Mouse (Mus musculus) CH12.LX (cell line): Measurements from ENCODE around the gene Anks1b. TPM values are rescaled to one million over a fixed set of nuclear protein-coding genes. Genes with fewer than 3 reads are reported as not detected.

Experiments used
- DNase-seq: peaks from one replicate; pipeline ENCODE4 v3.0.0-alpha.2; 2013; ENCODE audit errors: extremely low read depth
- H3K27ac ChIP-seq: 2 replicates; pipeline ENCODE4 v1.5.1; 2012; ENCODE audit warnings: low read depth, mild to moderate bottlenecking, control low read depth, moderate library complexity; ENCODE audit not compliant: insufficient read depth
- H3K27me3 ChIP-seq: replicated peaks from 2 replicates; pipeline ENCODE3; 2012; ENCODE audit warnings: inconsistent platforms
- H3K36me3 ChIP-seq, 2 experiments: replicated peaks in 1 of 2; 2 replicates each; pipeline versions ENCODE3 to v1.6.1; 2012; ENCODE audit warnings: inconsistent platforms in 1 of 2, low read length in 1 of 2, mild to moderate bottlenecking in 1 of 2, mixed read lengths in 1 of 2, moderate library complexity in 1 of 2; ENCODE audit not compliant: control insufficient read depth in 1 of 2, insufficient read depth in 1 of 2
- H3K4me1 ChIP-seq, 2 experiments: 2 replicates each; pipeline ENCODE4 v1.6.1; 2012; ENCODE audit warnings: inconsistent platforms in 1 of 2, moderate library complexity in 1 of 2; ENCODE audit not compliant: insufficient read depth in 2 of 2, control insufficient read depth in 1 of 2
- H3K4me2 ChIP-seq: 2 replicates; pipeline ENCODE4 v1.6.1; 2012; ENCODE audit warnings: low read depth, mild to moderate bottlenecking, control low read depth; ENCODE audit not compliant: poor library complexity, insufficient read depth, severe bottlenecking
- H3K4me3 ChIP-seq, 3 experiments: fragments of 150-350 bp in 1 of 3; sonication (generic) in 1 of 3; replicated peaks in 1 of 3; 2 replicates each; pipeline versions ENCODE3 to v1.5.1; 2011 to 2012; ENCODE audit warnings: low read depth in 2 of 3, low read length in 2 of 3, mild to moderate bottlenecking in 2 of 3, moderate library complexity in 2 of 3, control low read depth in 1 of 3, improper control_type of control experiment in 1 of 3, inconsistent platforms in 1 of 3, mixed read lengths in 1 of 3; ENCODE audit not compliant: poor library complexity in 1 of 3
- H3K79me2 ChIP-seq: replicated peaks from 2 replicates; pipeline ENCODE4 v1.6.1; 2012; ENCODE audit warnings: mild to moderate bottlenecking, moderate library complexity; ENCODE audit not compliant: control insufficient read depth, poor library complexity, insufficient read depth, severe bottlenecking; ENCODE audit errors: extremely low read depth
- H3K9ac ChIP-seq: 2 replicates; pipeline ENCODE4 v1.6.1; 2012; ENCODE audit warnings: low read depth, mild to moderate bottlenecking, control low read depth, moderate library complexity; ENCODE audit not compliant: insufficient read depth
- H3K9me3 ChIP-seq: replicated peaks from 2 replicates; pipeline ENCODE3; 2012; ENCODE audit warnings: low read length, inconsistent platforms, mixed read lengths
- BHLHE40 ChIP-seq: IDR thresholded peaks from 2 replicates; pipeline ENCODE4 v1.6.1; 2011; ENCODE audit warnings: mild to moderate bottlenecking, low read depth, low read length, improper control_type of control experiment
- CTCF ChIP-seq, 2 experiments: IDR thresholded peaks in 1 of 2; conservative IDR thresholded peaks in 1 of 2; 2 replicates each; pipeline ENCODE4 v1.5.1; 2011 to 2012; ENCODE audit warnings: low read depth in 2 of 2, low read length in 2 of 2, improper control_type of control experiment in 1 of 2, inconsistent platforms in 1 of 2, mild to moderate bottlenecking in 1 of 2, moderate library complexity in 1 of 2
- E2F4 ChIP-seq: IDR thresholded peaks from 2 replicates; pipeline ENCODE4 v1.6.1; 2011; ENCODE audit warnings: low read depth, low read length, improper control_type of control experiment; ENCODE audit not compliant: insufficient replicate concordance
- ELF1 ChIP-seq: IDR thresholded peaks from 2 replicates; pipeline ENCODE4 v1.6.1; 2014; ENCODE audit warnings: low read depth, mild to moderate bottlenecking, inconsistent platforms, low read length, improper control_type of control experiment
- EP300 ChIP-seq: IDR thresholded peaks from 2 replicates; pipeline ENCODE4 v1.6.1; 2011; ENCODE audit warnings: low read length, improper control_type of control experiment
- ETS1 ChIP-seq: conservative IDR thresholded peaks from 2 replicates; pipeline ENCODE4 v1.6.1; 2012; ENCODE audit warnings: low read depth, mild to moderate bottlenecking, inconsistent platforms, low read length, improper control_type of control experiment, moderate library complexity
- GABPA ChIP-seq: IDR thresholded peaks from 2 replicates; pipeline ENCODE4 v1.6.1; 2012; ENCODE audit warnings: low read depth, low read length, improper control_type of control experiment, inconsistent platforms; ENCODE audit not compliant: insufficient replicate concordance
- JUN ChIP-seq: IDR thresholded peaks from 2 replicates; pipeline ENCODE4 v1.6.1; 2011; ENCODE audit warnings: low read depth, mild to moderate bottlenecking, low read length, improper control_type of control experiment, moderate library complexity; ENCODE audit not compliant: insufficient read depth
- JUND ChIP-seq: conservative IDR thresholded peaks from 2 replicates; pipeline ENCODE4 v1.6.1; 2011; ENCODE audit warnings: low read depth, low read length, improper control_type of control experiment
- MAX ChIP-seq: IDR thresholded peaks from 2 replicates; pipeline ENCODE4 v1.6.1; 2011; ENCODE audit warnings: low read length, improper control_type of control experiment
- MAZ ChIP-seq: IDR thresholded peaks from 2 replicates; pipeline ENCODE4 v1.6.1; 2012; ENCODE audit warnings: low read depth, mild to moderate bottlenecking, inconsistent platforms, low read length, improper control_type of control experiment, moderate library complexity
- MEF2A ChIP-seq: IDR thresholded peaks from 2 replicates; pipeline ENCODE4 v1.6.1; 2014; ENCODE audit warnings: low read depth, mild to moderate bottlenecking, inconsistent platforms, low read length, improper control_type of control experiment, borderline replicate concordance
- MXI1 ChIP-seq: IDR thresholded peaks from 2 replicates; pipeline ENCODE4 v1.6.1; 2011; ENCODE audit warnings: mild to moderate bottlenecking, low read depth, low read length, improper control_type of control experiment
- NELFE ChIP-seq: IDR thresholded peaks from 2 replicates; pipeline ENCODE4 v1.6.1; 2011; ENCODE audit warnings: low read depth, low read length, improper control_type of control experiment
- POLR2AphosphoS2 ChIP-seq: IDR thresholded peaks from 2 replicates; pipeline ENCODE4 v1.6.1; 2011; ENCODE audit warnings: low read depth, low read length, improper control_type of control experiment
- SIN3A ChIP-seq: IDR thresholded peaks from 2 replicates; pipeline ENCODE4 v1.6.1; 2012; ENCODE audit warnings: low read length, improper control_type of control experiment, inconsistent platforms
- SMC3 ChIP-seq: IDR thresholded peaks from 2 replicates; pipeline ENCODE4 v1.6.1; 2011; ENCODE audit warnings: low read depth, low read length, improper control_type of control experiment
- TCF12 ChIP-seq: IDR thresholded peaks from 2 replicates; pipeline ENCODE4 v1.6.1; 2014; ENCODE audit warnings: low read depth, mild to moderate bottlenecking, inconsistent platforms, low read length, improper control_type of control experiment
- UBTF ChIP-seq: IDR thresholded peaks from 2 replicates; pipeline ENCODE4 v1.6.1; 2012; ENCODE audit warnings: low read depth, mild to moderate bottlenecking, inconsistent platforms, low read length, improper control_type of control experiment, moderate library complexity
- USF1 ChIP-seq: IDR thresholded peaks from 2 replicates; pipeline ENCODE4 v1.6.1; 2014; ENCODE audit warnings: low read depth, mild to moderate bottlenecking, inconsistent platforms, low read length, improper control_type of control experiment
- ZC3H11A ChIP-seq: IDR thresholded peaks from 2 replicates; pipeline ENCODE4 v1.6.1; 2012; ENCODE audit warnings: low read depth, mild to moderate bottlenecking, inconsistent platforms, low read length, improper control_type of control experiment
- dilution Hi-C: fragments of 300-500 bp; cut with MboI; formaldehyde crosslinking; loops from 2 replicates; pipeline ENCODE4 v1.14.3; 2020; ENCODE audit warnings: low sequenced_read_pairs; ENCODE audit not compliant: extremely low pct_unique_long_range_greater_than_20kb, extremely low pct_ligation_motif_present
- in situ Hi-C: fragments of 300-500 bp; cut with MboI; formaldehyde crosslinking; loops from 3 replicates; pipeline ENCODE4 v1.14.3; 2019; ENCODE audit warnings: low sequenced_read_pairs, low pct_ligation_motif_present, low pct_unique_long_range_greater_than_20kb, mixed read lengths
- polyA plus RNA-seq: library from polyadenylated mRNA; unstranded; fragments of >175 nt; gene quantifications from 2 replicates; pipeline ENCODE4 v1.2.1, GENCODE M21; 2012; ENCODE audit warnings: low read depth; ENCODE audit not compliant: insufficient read length
- total RNA-seq, 2 experiments: library from RNA; depleted of rRNA; stranded (reverse); fragments of 300-350 nt in 1 of 2; fragments of >200 nt in 1 of 2; gene quantifications; 2 replicates each; pipeline ENCODE4 v1.2.3; 2012 to 2014

Anks1b gene
- total and polyA plus RNA-seq, 3 experiments: 0.17 TPM; not detected in 2

DNA sequence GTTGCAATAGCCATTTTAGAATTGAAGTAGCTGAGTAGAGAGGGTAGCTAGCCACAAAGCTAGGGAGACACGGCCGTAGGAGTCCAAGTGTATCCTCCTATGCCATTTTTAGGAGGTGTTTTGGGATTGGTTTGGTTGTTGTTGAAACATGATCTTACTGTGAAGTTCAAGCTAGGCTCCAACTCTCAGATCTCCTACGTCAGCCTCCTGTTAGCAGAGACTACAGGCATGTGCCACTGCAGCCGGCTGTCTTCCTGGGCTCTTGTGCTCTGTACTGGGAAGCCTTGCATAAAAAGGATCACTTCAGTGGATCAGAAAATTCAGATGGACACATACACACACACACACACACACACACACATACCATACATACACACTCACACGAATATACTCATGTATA is 1059.8 kb downstream of the Anks1b start:
- DNase-seq: no peak
- Histone ChIP-seq H3K4me2 (no peak overlapping the region), H3K9me3 (no peaks in the 10 kb centered on the region), H3K27ac (no peak overlapping the region), H3K27me3 (no peaks in the 10 kb centered on the region), H3K36me3 (no peaks in the 10 kb centered on the region), H3K4me1 (no peaks in the 10 kb centered on the region), H3K9ac (no peak overlapping the region), H3K4me3 (no peak overlapping the region), H3K79me2 (no peaks in the 10 kb centered on the region)
- dilution Hi-C loops: no loop called here
- in situ Hi-C loops: no loop called here
- TF ChIP-seq CTCF (conservative IDR thresholded peaks at IDR 0.05 in 1 of 2, IDR thresholded peaks at IDR 0.05 in 1 of 2; ENCODE audit: low read depth in 2 of 2, low read length in 2 of 2): no peak

DNA sequence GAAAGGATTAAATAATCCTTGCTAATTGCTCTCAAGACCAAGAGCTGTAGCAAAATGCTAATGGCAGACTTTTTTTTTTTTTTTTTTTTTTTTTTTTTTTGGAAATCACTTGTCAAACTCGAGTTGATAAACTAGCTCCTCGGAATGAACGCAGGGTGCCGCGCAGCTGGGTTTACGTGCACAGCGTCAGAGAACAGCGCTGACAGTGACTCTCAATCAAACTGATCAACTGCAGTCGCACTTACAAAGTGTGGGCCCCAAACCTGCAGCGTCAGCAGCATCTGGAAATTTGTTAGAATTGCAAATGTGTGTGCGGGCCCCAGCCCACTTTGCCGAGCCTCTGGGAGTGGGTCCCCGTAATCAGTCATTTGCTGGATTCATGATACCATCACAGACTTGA is 1061.4 kb downstream of the Anks1b start:
- dilution Hi-C loops (no loop called here), in situ Hi-C loops (no loop called here)
- TF ChIP-seq MXI1: no peak
- no peak for TF ChIP-seq MAZ
- no peak for TF ChIP-seq UBTF
- TF ChIP-seq TCF12: no peak
- TF ChIP-seq BHLHE40: no peak
- TF ChIP-seq ELF1: no peak
- no peak for TF ChIP-seq CTCF (conservative IDR thresholded peaks at IDR 0.05 in 1 of 2, IDR thresholded peaks at IDR 0.05 in 1 of 2; ENCODE audit: low read depth in 2 of 2, low read length in 2 of 2)
- no peak for TF ChIP-seq POLR2AphosphoS2
- no peak for TF ChIP-seq JUND
- TF ChIP-seq ZC3H11A: no peak
- no peak for TF ChIP-seq EP300
- no peak for TF ChIP-seq NELFE
- no peak for TF ChIP-seq JUN
- no peaks in the 10 kb centered on the region for H3K9me3 ChIP-seq
- no peak overlapping the region for H3K27ac ChIP-seq
- H3K4me2 ChIP-seq: no peak overlapping the region
- H3K4me1 ChIP-seq: no peaks in the 10 kb centered on the region
- H3K36me3 ChIP-seq: no peaks in the 10 kb centered on the region
- H3K27me3 ChIP-seq: no peaks in the 10 kb centered on the region
- H3K9ac ChIP-seq: no peak overlapping the region
- no peak for DNase-seq
- H3K79me2 ChIP-seq: no peaks in the 10 kb centered on the region
- H3K4me3 ChIP-seq: no peak overlapping the region

GRCm38 (mm10) chr10:90937721-90938460 is 1064.6 kb downstream of the Anks1b start:
- dilution Hi-C loops: no loop called here

More at GRCm38 (mm10) chr10:90937721-90938460, 1064.6 kb downstream of the Anks1b start:
- Histone ChIP-seq H3K4me3 (no peak overlapping the region), H3K27ac (no peak overlapping the region), H3K27me3 (no peaks in the 10 kb centered on the region), H3K4me1 (no peaks in the 10 kb centered on the region), H3K9ac (no peak overlapping the region), H3K9me3 (no peaks in the 10 kb centered on the region), H3K79me2 (no peaks in the 10 kb centered on the region), H3K36me3 (no peaks in the 10 kb centered on the region), H3K4me2 (no peak overlapping the region)
- no peak for TF ChIP-seq E2F4
- TF ChIP-seq SMC3: no peak
- TF ChIP-seq GABPA: no peak
- TF ChIP-seq MEF2A: no peak
- no peak for TF ChIP-seq BHLHE40
- TF ChIP-seq POLR2AphosphoS2: no peak
- TF ChIP-seq NELFE: no peak
- TF ChIP-seq CTCF (conservative IDR thresholded peaks at IDR 0.05 in 1 of 2, IDR thresholded peaks at IDR 0.05 in 1 of 2; ENCODE audit: low read depth in 2 of 2, low read length in 2 of 2): no peak
- no peak for TF ChIP-seq MAX
- TF ChIP-seq SIN3A: no peak
- TF ChIP-seq MXI1: no peak
- TF ChIP-seq UBTF: no peak
- TF ChIP-seq USF1: no peak
- TF ChIP-seq ETS1: no peak
- in situ Hi-C loops: no loop called here
- DNase-seq: no peak
